Mouse (Mus musculus): ENCODE measurements around the gene Hoxc8. TPM values are rescaled to one million over a fixed set of nuclear protein-coding genes. Genes with fewer than 3 reads are reported as not detected.

Hoxc8 gene
- polyA plus RNA-seq, 1 experiment from 2014 or later: not detected

DNA sequence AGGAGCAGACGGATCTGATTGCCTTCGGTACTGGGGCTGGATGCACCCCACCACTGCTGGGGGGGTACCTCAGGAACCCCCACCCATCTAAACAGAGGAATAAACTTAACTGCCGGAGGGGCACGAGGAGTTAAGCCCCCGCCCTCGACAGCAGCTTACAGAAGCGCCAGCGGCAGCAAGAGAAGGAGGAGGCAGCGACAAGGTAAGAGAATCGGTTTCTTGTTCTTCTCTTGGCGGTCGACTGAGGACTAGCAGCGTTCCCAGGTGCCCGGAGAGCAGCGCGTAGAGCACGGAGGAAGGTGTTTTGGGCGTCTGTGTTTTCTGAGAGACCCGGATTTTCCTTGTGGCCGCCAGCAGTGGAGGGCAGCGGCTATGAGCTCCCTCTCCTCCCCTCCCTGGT, 18.2 kb upstream of the Hoxc8 start:
- Histone ChIP-seq H3K27ac (ENCODE audit: low read length) (no peak overlapping the region), H3K9me3 (ENCODE audit: control insufficient read depth, low read length) (no peaks in the 10 kb centered on the region), H3K27me3 (replicated peaks; ENCODE audit: control insufficient read depth, insufficient read depth, low read length) (peaks cover 88% of the 10 kb centered on the region), H3K4me1 (replicated peaks; ENCODE audit: control insufficient read depth, insufficient read depth, low read length) (no peaks in the 10 kb centered on the region), H3K36me3 (ENCODE audit: control insufficient read depth, insufficient read depth) (no peaks in the 10 kb centered on the region), H3K4me2 (ENCODE audit: low read length) (no peak overlapping the region), H3K9ac (replicated peaks; ENCODE audit: low read depth, low read length) (no peak overlapping the region), H3K4me3 (replicated peaks; ENCODE audit: low read length) (no peak overlapping the region)
- ATAC-seq: no peak
- under 1% methylated on average over 21 of the region's 21 CpGs for WGBS

DNA sequence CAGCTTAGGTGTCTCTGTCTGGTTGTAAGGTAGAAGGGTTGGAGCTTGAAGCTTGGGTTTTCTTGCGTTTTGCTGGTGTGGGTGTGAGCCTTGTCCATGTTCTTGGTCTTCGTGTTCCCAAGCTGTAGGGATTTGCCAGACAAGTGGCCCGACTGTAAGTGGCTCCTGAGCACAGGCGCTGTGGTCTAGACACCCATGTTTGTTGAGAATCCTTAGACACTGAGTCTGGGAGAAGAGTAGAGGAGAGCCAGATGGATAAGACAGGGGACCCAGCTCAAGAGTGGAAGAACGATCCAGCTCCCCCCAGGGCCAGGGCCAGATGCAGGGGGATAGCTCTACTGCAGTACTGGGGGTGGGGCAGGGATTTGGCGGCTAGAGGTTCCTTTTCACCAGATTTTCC, 17.7 kb upstream of the Hoxc8 start:
- Histone ChIP-seq H3K4me1 (replicated peaks; ENCODE audit: control insufficient read depth, insufficient read depth, low read length) (no peaks in the 10 kb centered on the region), H3K4me3 (replicated peaks; ENCODE audit: low read length) (no peak overlapping the region), H3K27me3 (replicated peaks; ENCODE audit: control insufficient read depth, insufficient read depth, low read length) (peaks cover 88% of the 10 kb centered on the region), H3K9me3 (ENCODE audit: control insufficient read depth, low read length) (no peaks in the 10 kb centered on the region), H3K9ac (replicated peaks; ENCODE audit: low read depth, low read length) (no peak overlapping the region), H3K4me2 (ENCODE audit: low read length) (no peak overlapping the region), H3K27ac (ENCODE audit: low read length) (no peak overlapping the region), H3K36me3 (ENCODE audit: control insufficient read depth, insufficient read depth) (no peaks in the 10 kb centered on the region)
- WGBS: 1% methylated on average over 6 of the region's 6 CpGs
- ATAC-seq: no peak

DNA sequence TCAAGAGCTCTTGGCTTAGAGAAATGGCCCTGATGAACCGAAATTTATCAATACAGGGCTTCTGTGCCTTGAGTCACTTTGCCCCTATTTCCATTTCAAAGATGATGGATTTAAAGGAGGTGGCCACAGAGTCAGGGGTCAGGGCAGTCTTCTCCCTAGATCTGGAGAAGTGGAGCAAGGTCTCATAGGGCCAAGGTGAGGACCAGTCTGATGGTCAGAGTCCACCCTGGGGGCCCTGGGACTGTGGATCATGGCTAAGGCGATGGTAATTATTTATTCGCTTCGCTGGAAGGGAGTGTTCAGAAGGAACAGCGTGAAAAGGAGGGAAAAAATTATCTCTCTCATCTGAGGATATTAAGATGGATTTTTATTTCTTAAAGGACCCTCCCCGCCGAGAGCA, 15.4 kb upstream of the Hoxc8 start:
- 5% methylated on average over 7 of the region's 7 CpGs for WGBS
- ATAC-seq: no peak
- Histone ChIP-seq H3K4me1 (replicated peaks; ENCODE audit: control insufficient read depth, insufficient read depth, low read length) (no peaks in the 10 kb centered on the region), H3K9ac (replicated peaks; ENCODE audit: low read depth, low read length) (no peak overlapping the region), H3K27me3 (replicated peaks; ENCODE audit: control insufficient read depth, insufficient read depth, low read length) (peaks cover 90% of the 10 kb centered on the region), H3K4me2 (ENCODE audit: low read length) (no peak overlapping the region), H3K9me3 (ENCODE audit: control insufficient read depth, low read length) (no peaks in the 10 kb centered on the region), H3K36me3 (ENCODE audit: control insufficient read depth, insufficient read depth) (no peaks in the 10 kb centered on the region), H3K4me3 (replicated peaks; ENCODE audit: low read length) (no peak overlapping the region), H3K27ac (ENCODE audit: low read length) (no peak overlapping the region)

DNA sequence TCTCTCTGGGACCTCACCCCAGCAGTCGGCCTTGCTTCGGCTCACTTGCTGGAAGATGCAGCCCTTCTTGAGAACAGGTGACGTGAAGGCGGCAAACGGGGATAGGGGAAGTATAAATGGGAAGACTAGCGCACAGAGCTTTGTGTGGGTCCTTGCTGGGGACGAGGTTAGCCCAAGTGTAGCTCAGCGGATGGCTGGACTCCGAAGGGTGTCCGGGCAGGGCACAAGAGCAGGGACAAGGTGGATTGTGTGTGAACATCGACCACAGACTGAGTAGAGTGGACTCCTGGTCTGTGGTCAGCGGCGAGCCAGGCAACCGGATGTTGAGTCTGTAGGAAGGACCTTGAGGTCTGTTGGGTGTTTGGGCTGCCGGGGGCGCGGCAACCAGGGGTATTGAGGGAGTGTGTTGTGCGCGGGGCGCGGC, 14.7 kb upstream of the Hoxc8 start:
- Histone ChIP-seq H3K27me3 (replicated peaks; ENCODE audit: control insufficient read depth, insufficient read depth, low read length) (peaks cover 90% of the 10 kb centered on the region), H3K4me2 (ENCODE audit: low read length) (no peak overlapping the region)

DNA sequence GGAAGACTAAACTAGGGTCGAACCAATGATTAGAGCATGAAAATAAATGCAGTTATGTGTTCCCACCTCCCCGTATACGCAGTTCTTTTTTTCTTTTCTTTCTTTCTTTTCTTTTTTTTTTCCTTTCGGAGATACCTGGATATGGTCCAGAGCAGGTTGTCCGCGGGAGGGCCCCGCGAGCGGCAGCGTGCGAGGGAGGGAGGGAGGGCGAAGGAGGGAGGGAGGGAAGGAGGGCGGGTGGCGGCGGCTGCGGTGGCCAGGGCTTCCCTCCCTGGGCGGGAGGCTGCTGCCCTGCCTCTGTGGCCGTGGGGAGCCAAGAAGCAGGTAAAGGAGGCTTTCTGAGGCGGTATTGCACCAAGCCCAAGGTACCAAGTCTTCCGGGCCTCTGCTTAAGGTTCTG, 14.2 kb upstream of the Hoxc8 start, which contains the start of gene Hoxc9:
Hoxc9 (plus strand) TSS at position 269 of the 400 bp plus-strand sequence.
- no peak for ATAC-seq
- WGBS: 2% methylated on average over 12 of the region's 20 CpGs
- no peaks in the 10 kb centered on the region for H3K9me3 ChIP-seq (ENCODE audit: control insufficient read depth, low read length)
- no peak within 1 kb of the TSS for H3K27ac ChIP-seq (ENCODE audit: low read length)
- H3K4me3 ChIP-seq (replicated peaks; ENCODE audit: low read length): no peak within 1 kb of the TSS
- H3K27me3 ChIP-seq (replicated peaks; ENCODE audit: control insufficient read depth, insufficient read depth, low read length): peaks cover 89% of the 10 kb centered on the region
- H3K4me1 ChIP-seq (replicated peaks; ENCODE audit: control insufficient read depth, insufficient read depth, low read length): no peaks in the 10 kb centered on the region
- H3K36me3 ChIP-seq (ENCODE audit: control insufficient read depth, insufficient read depth): no peaks in the 10 kb centered on the region
- H3K9ac ChIP-seq (replicated peaks; ENCODE audit: low read depth, low read length): no peak within 1 kb of the TSS
- no peak within 1 kb of the TSS for H3K4me2 ChIP-seq (ENCODE audit: low read length)

More for the DNA sequence above, 14.7 kb upstream of the Hoxc8 start:
- Histone ChIP-seq H3K36me3 (ENCODE audit: control insufficient read depth, insufficient read depth) (no peaks in the 10 kb centered on the region), H3K4me1 (replicated peaks; ENCODE audit: control insufficient read depth, insufficient read depth, low read length) (no peaks in the 10 kb centered on the region), H3K27ac (ENCODE audit: low read length) (no peak overlapping the region), H3K4me3 (replicated peaks; ENCODE audit: low read length) (no peak overlapping the region), H3K9me3 (ENCODE audit: control insufficient read depth, low read length) (no peaks in the 10 kb centered on the region), H3K9ac (replicated peaks; ENCODE audit: low read depth, low read length) (no peak overlapping the region)
- no peak for ATAC-seq
- WGBS: under 1% methylated on average over 21 of the region's 21 CpGs

DNA sequence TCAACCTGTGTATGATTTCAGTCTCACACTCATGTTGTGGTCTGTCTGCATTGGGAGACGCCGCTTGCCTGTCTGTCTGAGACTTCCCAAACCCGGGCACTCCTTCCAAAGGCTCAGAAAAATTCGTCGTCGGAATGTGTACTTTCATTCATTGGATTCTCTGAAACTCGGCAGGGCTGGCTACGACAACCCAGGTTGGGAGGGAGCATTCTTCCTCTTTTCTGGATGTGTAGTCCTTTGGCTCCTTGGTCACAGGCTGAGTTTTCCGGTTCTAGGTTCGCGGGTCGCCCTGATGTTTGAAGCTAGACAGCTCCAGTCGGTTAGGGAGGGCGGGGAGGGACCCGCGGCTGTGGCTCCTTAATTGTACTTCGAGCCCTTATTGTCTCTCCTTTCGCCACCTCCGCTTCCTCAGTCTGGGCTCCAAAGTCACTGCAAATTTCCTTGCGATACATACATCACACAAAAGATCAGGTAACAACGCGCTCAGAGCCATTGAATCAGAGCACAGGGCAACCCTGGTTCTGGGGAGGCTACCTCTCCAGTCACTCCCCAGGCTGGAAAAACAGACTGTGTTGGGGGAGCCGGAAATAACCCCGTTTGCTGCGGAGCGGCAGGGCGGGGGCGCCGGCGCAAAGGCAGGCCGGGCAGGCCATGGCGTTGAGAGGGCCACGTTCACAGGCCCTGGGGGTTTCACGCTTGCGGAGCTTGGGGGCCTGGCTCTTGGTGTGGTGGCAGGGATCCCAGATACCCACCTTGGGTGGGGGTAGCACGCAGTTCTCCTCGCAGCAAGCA, 13.6 kb upstream of the Hoxc8 start:
- no peak for ATAC-seq
- Histone ChIP-seq H3K9me3 (ENCODE audit: control insufficient read depth, low read length) (no peaks in the 10 kb centered on the region), H3K36me3 (ENCODE audit: control insufficient read depth, insufficient read depth) (no peaks in the 10 kb centered on the region), H3K9ac (replicated peaks; ENCODE audit: low read depth, low read length) (no peak overlapping the region), H3K27ac (ENCODE audit: low read length) (no peak overlapping the region), H3K27me3 (replicated peaks; ENCODE audit: control insufficient read depth, insufficient read depth, low read length) (peaks cover 88% of the 10 kb centered on the region), H3K4me1 (replicated peaks; ENCODE audit: control insufficient read depth, insufficient read depth, low read length) (peaks cover 3% of the 10 kb centered on the region), H3K4me2 (ENCODE audit: low read length) (no peak overlapping the region), H3K4me3 (replicated peaks; ENCODE audit: low read length) (no peak overlapping the region)
- under 1% methylated on average over 37 of the region's 37 CpGs for WGBS

DNA sequence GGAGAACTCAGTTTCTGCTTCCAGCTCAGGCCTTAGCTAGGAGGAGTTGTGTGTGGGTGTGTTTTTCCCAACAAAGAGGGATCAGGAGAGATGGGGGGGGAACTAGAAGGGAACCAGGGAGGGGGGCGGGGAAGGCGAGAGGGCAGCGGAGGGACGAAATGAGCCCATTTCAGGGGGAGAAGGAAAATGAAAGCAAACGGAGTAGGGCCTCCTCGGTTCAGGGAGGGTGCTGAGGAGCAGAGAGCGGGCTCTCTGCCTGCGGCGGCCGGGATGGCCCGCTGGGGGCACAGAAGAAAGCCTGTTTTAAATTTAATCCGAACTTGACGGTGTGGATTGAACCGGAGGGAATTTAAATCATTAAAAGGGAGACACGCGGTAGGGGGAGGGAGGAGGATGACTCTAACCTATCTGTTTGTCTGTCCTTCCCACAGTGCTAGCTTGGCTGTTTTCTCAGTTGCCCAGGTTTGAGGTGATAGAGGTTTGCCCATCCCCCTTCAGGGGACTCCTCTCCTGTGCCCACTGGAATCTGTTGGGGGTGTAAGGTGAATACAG, 12.9 kb upstream of the Hoxc8 start:
- no peak overlapping the region for H3K27ac ChIP-seq (ENCODE audit: low read length)
- WGBS: 2% methylated on average over 16 of the region's 16 CpGs
- peaks cover 86% of the 10 kb centered on the region for H3K27me3 ChIP-seq (replicated peaks; ENCODE audit: control insufficient read depth, insufficient read depth, low read length)
- H3K36me3 ChIP-seq (ENCODE audit: control insufficient read depth, insufficient read depth): no peaks in the 10 kb centered on the region
- no peak overlapping the region for H3K4me2 ChIP-seq (ENCODE audit: low read length)
- H3K9me3 ChIP-seq (ENCODE audit: control insufficient read depth, low read length): no peaks in the 10 kb centered on the region
- no peak overlapping the region for H3K9ac ChIP-seq (replicated peaks; ENCODE audit: low read depth, low read length)
- H3K4me3 ChIP-seq (replicated peaks; ENCODE audit: low read length): no peak overlapping the region
- no peak for ATAC-seq
- H3K4me1 ChIP-seq (replicated peaks; ENCODE audit: control insufficient read depth, insufficient read depth, low read length): peaks cover 6% of the 10 kb centered on the region

DNA sequence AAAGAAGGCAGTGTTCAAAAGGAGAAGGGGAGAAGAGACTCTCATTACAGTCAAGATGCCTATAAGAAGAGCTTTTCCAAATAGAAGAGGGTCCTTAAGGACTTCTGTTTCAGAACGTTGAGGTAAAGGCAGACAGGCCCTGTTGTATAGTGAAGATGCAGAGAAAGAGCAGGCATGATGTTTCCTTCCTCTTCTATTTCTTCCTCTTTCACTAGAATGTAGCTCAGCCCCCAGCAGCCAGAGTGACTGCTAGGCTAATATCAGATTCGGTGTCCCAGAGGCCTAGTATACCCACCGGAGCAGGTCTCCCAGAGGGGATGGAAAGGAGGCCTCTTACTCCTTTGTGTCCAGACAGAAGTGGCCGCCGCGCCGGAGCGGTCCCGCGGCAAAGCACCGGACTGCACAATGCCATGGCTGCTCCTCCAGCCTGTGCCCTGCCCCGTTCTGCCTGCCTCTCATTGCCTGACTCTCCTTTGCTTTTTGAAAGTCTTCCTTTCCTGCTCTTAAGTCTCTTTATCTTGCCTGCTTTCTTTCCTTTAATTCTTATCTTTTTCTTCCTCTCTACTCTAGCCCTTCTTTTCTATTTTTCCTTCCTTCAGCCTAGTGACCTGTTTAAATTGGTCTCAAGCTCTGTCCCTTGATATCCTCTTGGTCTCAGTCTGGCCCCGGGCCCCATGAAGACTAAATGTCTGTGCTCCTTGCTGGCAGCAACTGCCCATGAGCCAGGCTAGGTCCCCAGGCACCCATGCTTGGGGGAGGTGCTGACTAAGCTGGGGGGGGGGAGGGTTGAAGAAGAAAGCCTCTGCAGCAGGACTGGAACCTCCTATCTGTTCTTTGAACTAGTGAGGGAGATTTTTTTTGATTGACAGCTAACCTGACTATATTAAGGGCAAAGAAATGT, 11.5 kb upstream of the Hoxc8 start:
- no peak for ATAC-seq
- Histone ChIP-seq H3K9ac (replicated peaks; ENCODE audit: low read depth, low read length) (no peak overlapping the region), H3K4me2 (ENCODE audit: low read length) (no peak overlapping the region), H3K27ac (ENCODE audit: low read length) (no peak overlapping the region), H3K9me3 (ENCODE audit: control insufficient read depth, low read length) (no peaks in the 10 kb centered on the region), H3K27me3 (replicated peaks; ENCODE audit: control insufficient read depth, insufficient read depth, low read length) (peaks cover 85% of the 10 kb centered on the region), H3K4me3 (replicated peaks; ENCODE audit: low read length) (no peak overlapping the region), H3K4me1 (replicated peaks; ENCODE audit: control insufficient read depth, insufficient read depth, low read length) (peaks cover 6% of the 10 kb centered on the region), H3K36me3 (ENCODE audit: control insufficient read depth, insufficient read depth) (no peaks in the 10 kb centered on the region)
- under 1% methylated on average over 13 of the region's 13 CpGs for WGBS

DNA sequence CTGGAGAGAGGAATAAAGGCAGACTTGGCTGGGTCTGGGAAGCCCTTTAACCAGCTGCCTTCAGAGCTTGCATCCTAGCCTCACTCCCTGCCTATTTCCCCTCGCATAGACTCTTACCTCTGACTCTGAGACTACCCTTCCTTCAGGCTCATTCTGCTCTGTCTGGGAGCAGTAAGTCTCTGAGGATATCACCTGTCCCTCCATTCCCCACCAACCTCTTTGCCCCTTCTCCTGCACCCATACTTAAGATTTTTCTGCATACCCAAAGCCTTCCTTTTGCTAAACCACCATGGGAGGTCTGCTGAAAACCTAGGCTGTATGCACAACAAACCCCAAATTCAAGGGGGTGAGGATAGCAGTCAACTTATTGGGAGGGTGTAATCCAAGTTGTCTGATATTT, 10.5 kb upstream of the Hoxc8 start:
- peaks cover 87% of the 10 kb centered on the region for H3K27me3 ChIP-seq (replicated peaks; ENCODE audit: control insufficient read depth, insufficient read depth, low read length)
- H3K9ac ChIP-seq (replicated peaks; ENCODE audit: low read depth, low read length): no peak overlapping the region
- no peak overlapping the region for H3K4me3 ChIP-seq (replicated peaks; ENCODE audit: low read length)
- H3K4me2 ChIP-seq (ENCODE audit: low read length): no peak overlapping the region
- 0% methylated on average over 1 of the region's 1 CpGs for WGBS
- H3K27ac ChIP-seq (ENCODE audit: low read length): no peak overlapping the region
- no peak for ATAC-seq
- H3K9me3 ChIP-seq (ENCODE audit: control insufficient read depth, low read length): no peaks in the 10 kb centered on the region
- H3K36me3 ChIP-seq (ENCODE audit: control insufficient read depth, insufficient read depth): no peaks in the 10 kb centered on the region
- H3K4me1 ChIP-seq (replicated peaks; ENCODE audit: control insufficient read depth, insufficient read depth, low read length): peaks cover 6% of the 10 kb centered on the region
